Mouse (Mus musculus) induced T-regulatory cell, adult 2 months (primary cell): Measurements from ENCODE around the gene Cd200r3.
A peak's percentile ranks its signal among the peaks of the same experiment; 100 is the strongest.

Experiments used
- DNase-seq: peaks from one replicate; pipeline ENCODE4 v3.0.0-alpha.2; 2012; ENCODE audit warnings: low read depth

Cd200r3 gene

DNA sequence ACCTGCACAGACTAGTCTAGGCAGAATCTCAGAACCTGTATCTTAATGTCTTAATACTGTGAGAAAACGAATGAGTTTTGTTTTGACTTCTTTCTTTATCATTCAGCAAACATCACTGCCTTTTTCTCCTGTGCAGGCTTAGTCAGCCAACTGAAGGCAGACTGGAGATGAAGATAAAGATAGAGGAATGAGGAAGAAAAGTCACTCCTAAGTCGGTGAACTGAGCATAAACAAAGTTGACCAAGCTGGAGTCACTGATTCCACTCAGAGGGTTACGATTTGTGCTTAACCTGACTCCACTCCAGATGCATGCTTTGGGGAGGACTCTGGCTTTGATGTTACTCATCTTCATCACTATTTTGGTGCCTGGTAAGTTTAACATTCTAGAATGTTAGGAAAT, at the start of gene Cd200r3:
Gene Cd200r3 (plus strand): TSS at position 211 of the 400 bp plus-strand sequence.
- no peak for DNase-seq

DNA sequence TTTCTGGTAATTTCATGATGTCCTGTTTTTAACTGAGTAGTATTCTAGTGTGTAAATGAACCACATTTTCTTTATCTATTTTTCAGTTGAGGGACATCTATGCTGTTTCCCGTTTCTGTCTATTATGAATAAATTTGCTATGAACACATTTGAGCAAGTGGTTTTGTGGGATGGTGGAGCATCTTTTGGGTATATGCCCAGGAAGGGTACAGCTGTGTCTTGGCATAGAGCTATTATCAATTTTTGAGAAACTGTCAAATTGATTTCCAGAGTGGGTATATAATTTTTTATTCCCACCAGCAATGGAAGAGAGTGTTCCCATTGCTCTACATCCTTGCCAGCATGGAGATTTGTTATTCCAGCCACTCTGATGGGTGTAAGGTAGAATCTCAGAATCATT, 11.5 kb upstream of the Cd200r3 start:
- DNase-seq = no peak

- no peak for DNase-seq
These were observed 8.1 kb downstream of the Cd200r3 start for GRCm38 (mm10) chr16:44951360-44952114.

GRCm38 (mm10) chr16:44962296-44962695, 18.8 kb downstream of the Cd200r3 start:
- no peak for DNase-seq

GRCm38 (mm10) chr16:44962777-44963176, 19.3 kb downstream of the Cd200r3 start:
- DNase-seq = peak; percentile 32

DNA sequence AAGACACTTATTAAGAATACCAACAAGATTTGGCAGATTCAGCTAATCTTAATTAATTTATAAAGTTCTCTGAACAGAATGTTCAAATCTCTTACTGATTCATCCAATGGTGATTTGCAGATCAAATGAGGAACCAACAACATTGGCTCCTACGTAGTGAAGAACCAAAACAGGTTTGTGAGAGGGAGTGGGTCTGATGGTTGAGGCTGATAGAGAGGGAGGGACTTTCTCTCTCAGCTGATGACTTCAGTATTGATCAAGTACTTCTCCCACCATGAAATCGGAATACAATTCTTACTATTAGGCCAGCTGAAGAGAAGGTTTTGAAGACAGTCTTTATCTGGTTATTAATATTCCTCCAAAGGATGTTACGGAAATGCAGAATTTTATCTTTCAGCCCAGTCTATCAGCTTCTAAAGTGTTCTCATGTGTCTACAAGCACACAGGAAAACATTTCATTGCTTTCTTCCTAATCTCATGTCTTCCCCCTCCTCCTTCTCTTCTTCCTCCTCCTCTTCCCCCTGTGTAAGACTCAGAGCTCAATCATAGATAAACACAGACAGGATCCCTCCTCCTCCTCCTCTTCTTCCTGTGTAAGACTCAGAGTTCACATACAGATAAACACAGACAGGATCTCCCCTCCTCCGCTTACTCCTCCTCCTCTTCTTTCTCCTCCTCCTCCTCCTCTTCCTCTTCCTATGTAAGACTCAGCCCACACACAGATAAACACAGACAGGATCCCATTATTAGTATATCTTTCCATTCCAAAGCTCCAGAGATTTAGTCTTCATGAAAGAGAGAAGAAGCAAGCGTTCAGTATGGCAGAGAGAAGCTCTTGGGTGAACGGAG, 21.3 kb downstream of the Cd200r3 start:
- peak; percentile 41 for DNase-seq

DNA sequence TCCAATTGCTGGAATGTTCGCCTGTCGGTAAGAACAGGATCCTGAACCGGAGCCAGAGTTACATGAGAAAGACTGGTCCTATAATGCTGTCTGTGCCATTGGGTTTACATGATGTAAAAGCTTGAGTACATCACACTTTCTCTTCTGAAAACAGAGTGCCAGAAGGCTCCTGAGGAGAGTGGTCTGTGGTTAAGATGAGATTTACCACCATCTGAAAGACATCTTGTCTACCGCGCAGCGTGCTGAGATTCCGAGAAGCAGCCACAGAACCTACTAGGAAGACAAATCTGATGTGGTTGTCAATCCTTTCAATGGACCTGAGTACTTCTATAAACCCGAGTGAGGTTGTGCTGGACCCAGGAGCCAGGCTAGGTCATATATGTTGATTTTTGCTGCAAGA, 21.9 kb downstream of the Cd200r3 start:
- peak; percentile 58 for DNase-seq

GRCm38 (mm10) chr16:44965890-44966289, 22.4 kb downstream of the Cd200r3 start:
- DNase-seq = no peak

DNA sequence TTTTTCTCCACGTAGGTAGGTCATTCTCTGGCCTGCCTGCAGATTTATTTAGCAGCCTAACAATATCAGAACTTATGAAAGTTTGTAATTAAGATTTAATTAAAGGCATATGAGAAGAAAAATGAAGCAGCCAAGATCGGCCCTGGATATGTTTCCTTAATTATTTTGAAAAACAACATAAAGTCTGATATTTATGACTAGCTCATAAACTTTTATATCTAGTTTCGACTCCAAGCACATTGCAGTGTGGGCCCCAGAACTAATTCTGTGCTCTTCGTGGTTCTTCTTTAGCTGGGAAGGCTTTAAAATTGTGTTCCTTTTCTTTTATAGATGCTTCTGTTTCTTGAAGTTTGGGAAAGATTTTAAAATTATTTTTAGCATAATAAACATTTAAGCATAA, 23.4 kb downstream of the Cd200r3 start:
- DNase-seq = no peak

DNA sequence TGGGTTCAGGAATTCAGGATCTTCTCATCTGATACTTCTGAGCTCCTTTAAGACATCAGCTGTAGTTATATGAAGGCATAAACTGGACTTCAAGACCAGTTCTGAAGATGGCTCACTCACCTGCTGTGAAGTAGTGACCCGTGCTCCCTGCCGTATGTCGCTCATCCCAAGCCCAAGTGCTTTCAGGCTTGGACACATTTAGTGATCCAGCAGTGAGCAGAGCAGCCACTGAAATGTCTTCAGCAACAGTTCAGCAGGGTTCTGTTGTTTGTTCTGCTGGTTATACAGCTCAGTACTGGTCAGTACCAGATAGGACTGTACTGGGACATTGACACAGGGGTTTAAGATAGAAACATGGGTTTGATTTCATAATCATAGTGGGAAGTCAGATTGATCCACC, 24.6 kb downstream of the Cd200r3 start:
- no peak for DNase-seq

DNA sequence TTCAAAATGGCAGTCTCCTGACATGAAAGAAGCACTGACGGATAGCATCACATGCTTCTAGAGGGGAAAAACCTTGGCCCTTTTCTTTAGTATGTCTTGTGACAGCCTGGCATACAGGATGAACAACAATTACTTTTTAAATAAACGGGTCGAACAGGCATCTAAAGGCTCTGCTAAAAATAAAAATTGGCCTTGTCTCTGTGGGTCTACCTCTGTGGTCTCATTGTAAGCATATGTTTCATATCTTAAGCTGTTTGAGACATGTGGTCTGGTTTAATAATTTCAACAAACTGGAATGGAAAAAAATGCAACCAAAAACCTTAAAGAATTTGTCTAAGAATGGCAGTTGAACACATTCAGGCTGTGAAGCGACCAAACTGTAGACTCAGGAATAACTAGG, 27.4 kb downstream of the Cd200r3 start:
- no peak for DNase-seq

GRCm38 (mm10) chr16:44974042-44974441, 30.6 kb downstream of the Cd200r3 start:
- DNase-seq = no peak

GRCm38 (mm10) chr16:44976081-44976480, 32.6 kb downstream of the Cd200r3 start:
- peak; percentile 17 for DNase-seq

GRCm38 (mm10) chr16:44976892-44977633, 33.6 kb downstream of the Cd200r3 start:
- DNase-seq = no peak

DNA sequence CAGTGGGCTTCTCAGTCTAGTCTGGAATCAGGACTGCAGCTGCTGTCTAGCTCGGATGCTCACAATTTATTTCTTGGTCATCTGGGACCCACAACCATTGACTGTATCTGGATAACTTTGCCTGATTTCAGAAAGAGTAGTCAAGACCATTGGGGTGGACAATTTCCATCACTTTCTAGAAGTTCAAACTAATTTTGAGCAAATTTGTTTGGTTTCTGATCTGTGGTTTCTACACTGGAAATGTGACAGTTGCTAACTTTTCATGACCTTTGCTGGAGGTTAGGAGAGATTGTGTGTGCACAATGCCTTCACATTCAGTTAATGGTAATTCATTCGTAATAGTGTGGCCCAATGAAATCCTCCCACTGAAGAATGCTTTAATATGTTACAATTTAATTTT, 34.7 kb downstream of the Cd200r3 start:
- DNase-seq = no peak

DNA sequence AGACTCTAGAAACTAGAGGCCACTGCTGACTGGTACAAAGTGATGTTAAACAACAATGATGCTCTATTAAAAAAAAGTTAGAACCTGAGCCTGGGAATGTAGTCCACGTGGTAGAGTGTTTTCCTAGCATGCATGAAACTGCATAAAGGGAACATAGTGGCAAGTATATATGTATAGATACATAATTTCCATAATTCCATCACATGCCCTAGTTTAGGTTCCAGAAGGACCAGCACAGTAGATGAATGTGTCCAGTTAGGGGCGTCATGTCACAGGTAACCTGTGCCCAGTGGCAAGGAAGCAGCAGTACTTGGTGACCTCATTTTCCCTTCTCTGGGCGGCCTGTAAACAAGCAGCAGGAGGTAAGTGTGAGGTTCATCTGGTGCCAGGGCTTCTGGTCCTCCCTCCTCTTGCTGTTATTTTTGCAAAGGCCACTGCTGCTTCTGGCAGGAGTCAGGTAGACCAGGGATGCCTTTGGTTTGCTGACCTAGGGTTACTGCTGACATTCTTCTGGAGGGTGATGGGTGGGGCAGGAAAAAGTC, 35.9 kb downstream of the Cd200r3 start:
- DNase-seq = no peak

DNA sequence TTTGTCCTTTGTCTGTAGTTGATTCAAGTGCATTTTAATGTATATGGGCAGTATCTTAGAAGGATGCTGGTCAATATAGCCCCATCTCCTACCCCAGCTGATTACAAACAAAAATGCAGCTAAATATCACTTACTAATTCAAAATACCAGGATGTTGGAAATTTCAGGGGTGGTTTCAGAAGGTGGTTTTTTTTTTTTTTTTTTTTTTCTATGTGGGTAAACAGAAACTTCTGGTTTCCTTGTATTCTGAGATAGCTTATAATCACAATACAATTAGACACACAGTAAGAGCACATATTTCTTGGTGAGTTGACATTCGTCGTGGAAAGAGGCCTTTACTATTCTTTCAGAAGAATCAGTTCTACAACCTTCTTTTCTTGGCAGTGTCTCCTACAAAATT, 39.5 kb downstream of the Cd200r3 start:
- no peak for DNase-seq

DNA sequence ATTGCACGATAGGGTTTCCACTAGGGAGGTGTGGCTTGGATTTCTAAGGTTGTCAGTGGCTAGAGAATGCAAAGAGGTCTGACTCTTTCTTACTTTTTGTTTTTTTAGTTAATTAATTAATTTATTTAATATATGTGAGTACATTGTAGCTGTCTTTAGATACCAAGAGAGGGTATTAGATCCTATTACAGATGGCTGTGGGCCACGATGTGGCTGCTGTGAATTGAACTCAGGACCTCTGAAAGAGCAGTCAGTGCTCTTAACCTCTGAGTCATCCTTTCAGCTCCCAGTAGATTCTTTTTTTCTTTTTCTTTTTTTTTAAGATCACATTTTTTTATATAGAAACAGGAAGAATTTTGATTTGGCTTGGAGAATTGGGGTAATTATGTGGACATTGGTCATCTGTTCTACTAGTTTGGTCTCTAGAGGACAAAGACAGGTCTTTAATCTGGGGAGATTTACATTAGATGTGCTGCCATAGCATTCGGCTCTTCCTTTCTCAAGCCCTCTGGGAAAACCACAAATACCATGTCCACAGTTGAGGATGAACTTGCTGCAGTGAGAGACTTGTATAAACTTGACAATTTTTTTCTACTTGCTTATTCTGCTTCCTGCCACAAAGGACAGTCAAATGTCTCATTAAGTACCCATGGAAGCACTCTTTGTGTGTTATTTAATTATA, 40.0 kb downstream of the Cd200r3 start:
- no peak for DNase-seq

DNA sequence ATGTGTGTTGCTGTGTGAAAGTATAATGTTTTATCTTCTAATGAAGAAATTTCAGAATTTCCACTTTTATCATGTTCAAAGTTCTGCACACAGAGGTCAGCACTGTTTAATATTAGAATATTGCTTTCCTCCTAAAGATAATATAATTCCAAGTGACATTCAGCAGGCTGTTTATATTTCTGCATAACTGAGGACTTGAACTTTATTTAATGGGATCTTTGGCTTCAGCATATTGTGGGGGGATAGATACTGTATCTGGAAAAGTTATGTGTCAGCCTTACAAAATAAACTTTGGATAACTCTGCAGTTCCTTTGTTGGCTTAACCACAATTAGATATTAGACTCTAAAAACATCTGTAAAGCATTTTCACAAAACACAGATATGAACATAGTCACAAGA, 40.6 kb downstream of the Cd200r3 start:
- no peak for DNase-seq

- no peak for DNase-seq
These were observed 41.4 kb downstream of the Cd200r3 start for GRCm38 (mm10) chr16:44984925-44985324.

DNA sequence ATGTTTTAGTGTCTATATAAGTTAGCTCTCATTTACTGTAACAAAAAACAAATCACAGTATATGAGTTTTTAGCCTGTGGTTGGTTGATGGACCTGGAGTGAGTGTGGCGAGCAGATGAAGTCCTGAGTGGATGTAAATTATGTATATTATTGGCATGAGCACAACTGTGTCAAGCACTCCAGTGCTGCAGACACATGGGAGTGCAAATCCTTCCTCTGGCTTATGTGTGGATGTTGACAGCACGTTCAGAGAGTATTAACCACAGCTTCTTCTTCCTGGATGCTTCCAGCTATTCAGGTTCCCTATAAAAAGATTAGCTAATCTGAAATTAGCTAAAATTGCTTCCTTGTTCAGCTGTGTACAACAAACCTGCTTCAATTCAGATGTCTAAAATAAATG, 42.6 kb downstream of the Cd200r3 start:
- no peak for DNase-seq
